Mouse (Mus musculus) right cerebral cortex, postnatal 14 days (tissue): ENCODE results near the gene Nmb.
A peak's percentile ranks its signal among the peaks of the same experiment; 100 is the strongest.

ENCODE experiments used
- DNase-seq: peaks from one replicate; pipeline ENCODE4 v3.0.0; 2022

Gene Nmb

GRCm38 (mm10) chr7:80857181-80857580 is 47.7 kb downstream of the Nmb start:
- DNase-seq = peak; percentile 74

DNA sequence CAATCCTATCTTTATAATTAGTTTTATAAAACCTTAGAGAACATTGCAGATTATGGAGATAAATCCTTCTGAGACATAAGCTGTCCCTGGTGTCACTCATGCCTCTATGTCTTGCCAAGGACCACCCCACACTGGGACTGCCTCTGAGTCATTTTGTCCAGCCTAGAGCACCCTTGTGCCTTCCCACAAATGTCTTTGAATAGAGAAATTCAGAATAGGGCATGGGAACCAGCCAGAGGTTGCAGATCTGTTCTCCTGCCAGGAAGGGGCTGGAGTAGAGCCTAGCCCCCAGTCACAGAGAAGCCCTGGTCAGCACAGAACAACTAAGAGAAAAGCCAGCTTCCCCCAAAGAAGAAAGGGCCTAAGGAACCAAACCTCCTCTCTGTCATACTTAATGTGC is 49.6 kb downstream of the Nmb start:
- no peak for DNase-seq

DNA sequence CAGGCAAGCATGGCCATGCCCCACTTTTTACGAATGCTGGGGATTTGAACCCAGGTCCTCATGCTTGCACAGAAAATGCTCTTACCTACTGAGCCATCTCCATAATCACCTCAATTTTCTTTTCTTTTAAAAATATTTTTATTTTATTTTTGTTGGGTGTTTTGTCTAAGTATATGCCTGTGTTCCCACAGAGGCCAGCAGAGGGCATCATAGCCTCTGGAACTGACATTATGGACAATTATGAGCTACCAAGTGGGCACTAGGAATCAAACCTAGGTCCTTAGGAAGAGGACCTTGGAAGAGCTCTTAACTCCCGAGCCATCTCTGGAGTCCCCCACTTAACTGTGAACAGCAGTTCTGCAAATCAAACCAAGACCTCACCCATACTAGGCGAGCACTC is 51.7 kb downstream of the Nmb start:
- DNase-seq = no peak
